Mouse (Mus musculus): ENCODE measurements around the gene Rab19.
"Not testable (repeated sequence)": the region's sequence is repeated elsewhere in the genome, so short reads cannot be mapped to it uniquely, and the experiment has no call there.

Gene Rab19

GRCm38 (mm10) chr6:39430722-39431121, 49.7 kb downstream of the Rab19 start:
- DNase-seq (ENCODE audit: low spot score in 2 of 2): no peak

- DNase-seq (ENCODE audit: low spot score in 2 of 2): no peak
Observed at GRCm38 (mm10) chr6:39433174-39433573, 52.2 kb downstream of the Rab19 start.

GRCm38 (mm10) chr6:39433701-39434100, 52.7 kb downstream of the Rab19 start:
- DNase-seq (ENCODE audit: low spot score in 2 of 2): no peak

DNA sequence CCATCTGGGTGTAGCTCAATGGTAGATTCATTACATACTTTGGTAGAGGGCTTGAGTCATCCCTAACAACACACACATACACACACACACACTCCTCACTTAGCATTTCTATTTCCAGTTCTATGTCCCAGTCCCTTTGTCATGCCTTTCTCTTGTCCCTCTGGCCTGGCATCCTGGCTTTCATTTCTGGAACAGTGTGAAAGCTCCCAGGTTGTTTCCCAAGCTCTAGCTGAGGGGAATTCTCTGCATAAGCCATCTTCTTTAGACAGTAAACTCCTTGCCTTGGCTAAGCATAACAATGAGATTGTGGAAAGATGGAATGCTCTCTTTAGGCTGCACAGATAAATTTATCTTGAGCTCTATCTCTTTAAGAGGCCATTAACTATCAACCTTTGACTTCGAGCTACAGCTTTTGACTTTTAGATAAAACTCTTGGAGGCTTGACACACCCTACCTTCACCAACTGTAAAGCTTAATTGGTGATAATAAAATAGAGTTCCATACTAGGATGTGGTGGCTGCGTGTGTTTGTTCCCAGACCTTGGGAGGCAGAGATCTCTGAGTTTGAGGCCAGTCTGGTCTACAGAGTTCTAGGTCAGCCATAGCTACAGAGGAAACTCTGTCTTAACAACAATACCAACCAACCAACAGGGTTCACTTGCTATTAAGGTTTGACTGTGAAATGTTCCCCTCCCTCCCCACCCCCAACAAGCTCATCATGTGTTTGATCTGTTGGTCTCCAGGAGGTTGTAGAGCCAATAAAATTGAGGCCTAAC, 53.3 kb downstream of the Rab19 start:
- no peak for DNase-seq (ENCODE audit: low spot score in 2 of 2)

DNA sequence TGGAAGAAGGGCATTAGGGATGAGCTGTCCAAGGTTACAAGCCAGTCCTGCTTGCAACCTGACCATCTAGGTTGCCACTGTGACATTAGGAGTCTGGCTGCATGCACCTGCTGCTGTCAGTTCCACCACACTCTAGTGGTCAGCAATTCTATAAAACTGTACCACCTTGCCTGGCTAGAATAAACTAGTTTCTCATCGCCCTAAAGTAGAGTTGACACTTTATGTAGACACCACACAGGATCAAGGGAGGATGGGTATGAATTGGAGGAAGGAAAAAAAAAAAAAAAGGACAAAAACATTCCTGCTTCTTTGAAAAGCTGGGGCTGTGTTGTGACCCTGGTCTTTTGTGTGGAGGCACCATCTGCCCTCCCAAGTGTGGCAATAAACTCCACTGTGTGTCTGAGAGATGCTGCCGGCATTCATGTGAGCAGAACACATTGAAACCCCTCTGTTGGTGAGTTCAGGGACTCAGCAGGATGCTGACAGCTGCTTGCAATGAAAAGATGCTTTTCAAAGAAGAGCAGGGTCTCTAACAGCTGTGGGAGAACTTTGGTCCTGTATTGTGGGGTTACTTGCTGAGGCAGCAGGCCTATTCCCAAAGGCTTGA, 54.0 kb downstream of the Rab19 start:
- DNase-seq (ENCODE audit: low spot score in 2 of 2): no peak

- no peak for DNase-seq (ENCODE audit: low spot score in 2 of 2)
Observed at GRCm38 (mm10) chr6:39435875-39436274, 54.9 kb downstream of the Rab19 start.

DNA sequence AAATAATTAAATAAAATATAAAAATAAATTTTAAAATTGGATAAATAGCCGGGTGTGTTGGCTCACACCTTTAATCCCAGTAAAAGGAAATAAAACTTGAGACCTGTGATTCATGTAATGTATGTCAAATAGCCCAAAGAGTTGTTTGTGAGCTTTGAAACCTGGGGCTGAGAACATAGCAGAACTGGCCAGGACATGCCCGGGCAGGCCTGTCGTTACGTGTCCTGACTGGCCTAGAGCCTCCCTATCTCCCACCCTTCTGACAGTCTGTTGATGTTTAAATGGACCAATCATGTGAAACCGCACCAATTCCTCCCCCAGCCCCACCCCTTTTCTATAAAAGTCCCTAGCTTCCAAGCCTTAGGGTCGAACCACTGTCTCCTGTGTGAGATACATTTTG, 56.5 kb downstream of the Rab19 start:
- not testable (repeated sequence) for DNase-seq (ENCODE audit: low spot score in 2 of 2)

Data from frontal cortex, postnatal 36 days (tissue).